Mouse (Mus musculus) heart, embryonic 12.5 days (tissue): ENCODE data around the gene Kcnk4. TPM values are rescaled to one million over a fixed set of nuclear protein-coding genes. Genes with fewer than 3 reads are reported as not detected.

ENCODE experiments used
- ATAC-seq: fragments of 200-750 bp; cut with Nextera tagmentation; 2 replicates; pipeline ENCODE4 v1.8.0; 2017; ENCODE audit warnings: moderate TSS enrichment, moderate library complexity; ENCODE audit not compliant: insufficient number of reproducible peaks, low FRiP score
- H3K27ac ChIP-seq: fragments of 300-500 bp; sonication (generic); 2 replicates; pipeline ENCODE4 v1.5.1; 2016; ENCODE audit warnings: mild to moderate bottlenecking, moderate library complexity; ENCODE audit not compliant: poor library complexity, severe bottlenecking
- H3K27me3 ChIP-seq: fragments of 300-500 bp; sonication (generic); replicated peaks from 2 replicates; pipeline ENCODE4 v1.6.1; 2016; ENCODE audit warnings: mild to moderate bottlenecking, moderate library complexity
- H3K36me3 ChIP-seq: fragments of 300-500 bp; sonication (generic); 2 replicates; pipeline ENCODE4 v1.6.1; 2016; ENCODE audit warnings: mild to moderate bottlenecking, moderate library complexity
- H3K4me1 ChIP-seq: fragments of 300-500 bp; sonication (generic); replicated peaks from 2 replicates; pipeline ENCODE4 v1.6.1; 2016; ENCODE audit warnings: mild to moderate bottlenecking
- H3K4me2 ChIP-seq: fragments of 300-500 bp; sonication (generic); 2 replicates; pipeline ENCODE4 v1.6.1; 2016; ENCODE audit warnings: mild to moderate bottlenecking, moderate library complexity
- H3K4me3 ChIP-seq: fragments of 300-500 bp; sonication (generic); 2 replicates; pipeline ENCODE4 v1.5.1; 2016; ENCODE audit warnings: mild to moderate bottlenecking
- H3K9ac ChIP-seq: fragments of 300-500 bp; sonication (generic); 2 replicates; pipeline ENCODE4 v1.6.1; 2016; ENCODE audit warnings: mild to moderate bottlenecking, moderate library complexity
- H3K9me3 ChIP-seq: fragments of 300-500 bp; sonication (generic); replicated peaks from 2 replicates; pipeline ENCODE4 v1.6.1; 2016; ENCODE audit warnings: mild to moderate bottlenecking, moderate library complexity
- WGBS: fragments of 180-500 bp; shearing (Covaris S2); methylation state at CpG from one replicate; pipeline ENCODE4 v1.1.7; 2016; 5-methylcytosine and 5-hydroxymethylcytosine counted together
- polyA plus RNA-seq: library from polyadenylated mRNA; unstranded; fragments of >200 nt; fragmentation: Nextera tagmentation; extraction: Ambion mirVana; gene quantifications from 2 replicates; pipeline ENCODE4 v1.2.1, GENCODE M21; 2016

The Kcnk4 gene
- polyA plus RNA-seq, 1 experiment from 2014 or later: 0.29 TPM

DNA sequence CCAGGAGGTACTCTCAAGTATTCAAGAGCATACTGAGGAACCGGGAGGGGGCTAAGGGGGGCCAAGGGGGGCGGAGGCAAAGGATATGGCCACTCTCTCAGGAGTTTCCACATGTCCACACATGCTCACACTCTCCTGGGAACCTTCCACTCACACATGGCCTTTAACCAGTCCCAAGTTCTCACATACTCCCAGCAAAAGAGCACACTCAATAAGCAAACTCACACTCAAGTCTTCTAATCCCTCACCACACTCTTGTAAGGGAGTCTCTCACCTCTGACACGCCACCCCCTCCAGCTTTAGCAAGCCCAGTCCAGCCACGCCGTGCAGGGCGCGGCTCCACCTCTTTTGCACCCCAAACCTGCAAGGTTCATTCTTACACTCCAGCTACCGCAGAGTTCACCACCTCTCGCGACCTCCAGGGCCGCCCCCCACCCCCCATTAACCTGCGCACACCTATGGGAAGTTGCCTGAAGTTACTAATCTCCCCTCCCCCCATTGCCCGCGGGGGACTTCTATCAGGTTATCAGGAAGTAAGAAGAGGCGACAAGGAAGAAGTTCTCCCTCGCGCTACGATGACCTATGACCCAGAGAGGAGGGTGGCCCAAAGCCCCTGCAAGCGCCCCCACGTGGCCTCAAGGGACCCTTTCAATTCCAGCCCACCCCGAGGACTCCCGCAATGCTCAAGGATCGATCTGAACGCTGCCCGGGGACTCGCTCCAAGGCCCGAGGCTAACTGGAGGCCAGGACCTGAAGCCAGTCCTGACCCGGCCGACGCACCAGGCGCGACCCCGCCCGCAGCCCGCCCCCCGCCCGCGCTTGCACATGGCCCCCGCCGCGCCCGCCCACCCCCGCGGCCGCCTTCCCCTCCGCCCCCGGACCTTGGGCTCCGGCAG is 13.3 kb downstream of the Kcnk4 start:
- Histone ChIP-seq H3K4me1 (peaks cover 49% of the 10 kb centered on the region), H3K27me3 (peaks cover 19% of the 10 kb centered on the region), H3K4me2 (peak overlapping the region; percentile 90), H3K9ac (peak overlapping the region; percentile 97), H3K36me3 (peaks cover 13% of the 10 kb centered on the region), H3K27ac (peak overlapping the region; percentile 96), H3K9me3 (peaks cover 1% of the 10 kb centered on the region; the same call in 1 of the 2 replicates), H3K4me3 (peak overlapping the region; percentile 88)
- WGBS: 3% methylated on average over 46 of the region's 48 CpGs
- ATAC-seq: no peak

- H3K4me3 ChIP-seq: peak overlapping the region; percentile 88
- 41% methylated on average over 8 of the region's 8 CpGs for WGBS
- H3K9ac ChIP-seq: peak overlapping the region; percentile 97
- H3K4me2 ChIP-seq: peak overlapping the region; percentile 90
- peaks cover 49% of the 10 kb centered on the region for H3K4me1 ChIP-seq
- no peak for ATAC-seq
- H3K27me3 ChIP-seq: peaks cover 10% of the 10 kb centered on the region
- peak overlapping the region; percentile 96 for H3K27ac ChIP-seq
- H3K36me3 ChIP-seq: peaks cover 13% of the 10 kb centered on the region
- H3K9me3 ChIP-seq: no peaks in the 10 kb centered on the region
Observed at GRCm38 (mm10) chr19:6919876-6920740, 14.2 kb downstream of the Kcnk4 start.

DNA sequence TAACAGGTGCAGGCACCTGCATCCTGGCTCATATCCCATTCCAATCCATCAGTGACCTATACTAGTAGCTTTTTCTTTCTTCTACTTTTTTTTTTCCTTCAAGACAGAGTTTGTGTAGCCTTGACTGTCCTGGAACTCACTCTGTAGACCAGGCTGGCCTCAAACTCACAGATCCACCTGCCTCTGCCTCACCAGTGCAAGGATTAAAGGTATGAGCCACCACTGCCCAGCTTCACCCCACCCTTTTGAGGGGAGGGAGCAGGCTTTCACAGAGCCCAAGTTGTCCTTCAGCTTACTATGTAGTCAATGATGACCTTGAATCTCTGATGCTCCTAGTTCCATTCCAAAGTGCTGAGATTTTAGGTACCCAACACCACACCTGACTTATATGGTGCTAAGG is 14.9 kb downstream of the Kcnk4 start:
- no peaks in the 10 kb centered on the region for H3K9me3 ChIP-seq
- no peak overlapping the region for H3K27ac ChIP-seq
- peaks cover 6% of the 10 kb centered on the region for H3K27me3 ChIP-seq
- peaks cover 15% of the 10 kb centered on the region for H3K36me3 ChIP-seq
- H3K4me3 ChIP-seq: no peak overlapping the region
- H3K9ac ChIP-seq: no peak overlapping the region
- peaks cover 44% of the 10 kb centered on the region for H3K4me1 ChIP-seq
- ATAC-seq: no peak
- peak overlapping the region; percentile 90; the same call in 1 of the 2 replicates for H3K4me2 ChIP-seq

- ATAC-seq: no peak
- Histone ChIP-seq H3K9ac (no peak overlapping the region), H3K4me1 (peaks cover 44% of the 10 kb centered on the region), H3K27me3 (peaks cover 3% of the 10 kb centered on the region), H3K36me3 (peaks cover 26% of the 10 kb centered on the region), H3K9me3 (no peaks in the 10 kb centered on the region), H3K4me3 (no peak overlapping the region), H3K4me2 (no peak overlapping the region), H3K27ac (no peak overlapping the region)
- 90% methylated on average over 4 of the region's 4 CpGs for WGBS
Observed at GRCm38 (mm10) chr19:6918321-6918720, 16.0 kb downstream of the Kcnk4 start.

- no peak overlapping the region for H3K4me2 ChIP-seq
- H3K4me3 ChIP-seq: no peak overlapping the region
- no peak overlapping the region for H3K27ac ChIP-seq
- no peak overlapping the region for H3K9ac ChIP-seq
- no peaks in the 10 kb centered on the region for H3K9me3 ChIP-seq
- no peak for ATAC-seq
- WGBS: 84% methylated on average over 4 of the region's 4 CpGs
- H3K36me3 ChIP-seq: peaks cover 44% of the 10 kb centered on the region
- H3K27me3 ChIP-seq: no peaks in the 10 kb centered on the region
- H3K4me1 ChIP-seq: peaks cover 38% of the 10 kb centered on the region
Observed at GRCm38 (mm10) chr19:6916496-6916895, 17.8 kb downstream of the Kcnk4 start.

GRCm38 (mm10) chr19:6915276-6915675 is 19.0 kb downstream of the Kcnk4 start:
- Histone ChIP-seq H3K4me3 (no peak overlapping the region), H3K27me3 (no peaks in the 10 kb centered on the region), H3K9me3 (no peaks in the 10 kb centered on the region), H3K4me1 (peaks cover 38% of the 10 kb centered on the region), H3K36me3 (peaks cover 50% of the 10 kb centered on the region), H3K27ac (no peak overlapping the region), H3K9ac (no peak overlapping the region), H3K4me2 (no peak overlapping the region)
- no peak for ATAC-seq
- 26% methylated on average over 4 of the region's 4 CpGs for WGBS

GRCm38 (mm10) chr19:6914540-6914939 is 19.8 kb downstream of the Kcnk4 start:
- Histone ChIP-seq H3K36me3 (peaks cover 45% of the 10 kb centered on the region), H3K27me3 (no peaks in the 10 kb centered on the region), H3K9ac (no peak overlapping the region), H3K4me3 (no peak overlapping the region), H3K4me1 (peaks cover 31% of the 10 kb centered on the region), H3K4me2 (no peak overlapping the region), H3K27ac (no peak overlapping the region), H3K9me3 (no peaks in the 10 kb centered on the region)
- no peak for ATAC-seq
- WGBS: 88% methylated on average over 9 of the region's 9 CpGs

- Histone ChIP-seq H3K27me3 (no peaks in the 10 kb centered on the region), H3K4me1 (peaks cover 26% of the 10 kb centered on the region), H3K9me3 (no peaks in the 10 kb centered on the region), H3K36me3 (peaks cover 45% of the 10 kb centered on the region), H3K9ac (no peak overlapping the region), H3K4me2 (no peak overlapping the region), H3K4me3 (no peak overlapping the region), H3K27ac (no peak overlapping the region)
- WGBS: 82% methylated on average over 10 of the region's 11 CpGs
- ATAC-seq: no peak
Observed at GRCm38 (mm10) chr19:6913991-6914390, 20.3 kb downstream of the Kcnk4 start.

GRCm38 (mm10) chr19:6913036-6913435 is 21.3 kb downstream of the Kcnk4 start:
- H3K27me3 ChIP-seq: no peaks in the 10 kb centered on the region
- ATAC-seq: no peak
- peaks cover 33% of the 10 kb centered on the region for H3K4me1 ChIP-seq
- H3K27ac ChIP-seq: no peak overlapping the region
- H3K9ac ChIP-seq: no peak overlapping the region
- peaks cover 37% of the 10 kb centered on the region for H3K36me3 ChIP-seq
- no peak overlapping the region for H3K4me3 ChIP-seq
- no peaks in the 10 kb centered on the region for H3K9me3 ChIP-seq
- WGBS: 86% methylated on average over 6 of the region's 6 CpGs
- H3K4me2 ChIP-seq: no peak overlapping the region

- Histone ChIP-seq H3K4me3 (no peak overlapping the region), H3K4me1 (peaks cover 39% of the 10 kb centered on the region), H3K9ac (no peak overlapping the region), H3K9me3 (no peaks in the 10 kb centered on the region), H3K36me3 (peaks cover 37% of the 10 kb centered on the region), H3K27ac (no peak overlapping the region), H3K27me3 (no peaks in the 10 kb centered on the region), H3K4me2 (no peak overlapping the region)
- no peak for ATAC-seq
- WGBS: 93% methylated on average over 15 of the region's 15 CpGs
Observed at GRCm38 (mm10) chr19:6912205-6912970, 21.9 kb downstream of the Kcnk4 start.
